Mouse (Mus musculus): ENCODE results near the gene Cacna2d3. TPM values are rescaled to one million over a fixed set of nuclear protein-coding genes. Genes with fewer than 3 reads are reported as not detected.

The Cacna2d3 gene
- total RNA-seq, 2 experiments from 2014 or later, result 1.9 to 2.1 TPM

DNA sequence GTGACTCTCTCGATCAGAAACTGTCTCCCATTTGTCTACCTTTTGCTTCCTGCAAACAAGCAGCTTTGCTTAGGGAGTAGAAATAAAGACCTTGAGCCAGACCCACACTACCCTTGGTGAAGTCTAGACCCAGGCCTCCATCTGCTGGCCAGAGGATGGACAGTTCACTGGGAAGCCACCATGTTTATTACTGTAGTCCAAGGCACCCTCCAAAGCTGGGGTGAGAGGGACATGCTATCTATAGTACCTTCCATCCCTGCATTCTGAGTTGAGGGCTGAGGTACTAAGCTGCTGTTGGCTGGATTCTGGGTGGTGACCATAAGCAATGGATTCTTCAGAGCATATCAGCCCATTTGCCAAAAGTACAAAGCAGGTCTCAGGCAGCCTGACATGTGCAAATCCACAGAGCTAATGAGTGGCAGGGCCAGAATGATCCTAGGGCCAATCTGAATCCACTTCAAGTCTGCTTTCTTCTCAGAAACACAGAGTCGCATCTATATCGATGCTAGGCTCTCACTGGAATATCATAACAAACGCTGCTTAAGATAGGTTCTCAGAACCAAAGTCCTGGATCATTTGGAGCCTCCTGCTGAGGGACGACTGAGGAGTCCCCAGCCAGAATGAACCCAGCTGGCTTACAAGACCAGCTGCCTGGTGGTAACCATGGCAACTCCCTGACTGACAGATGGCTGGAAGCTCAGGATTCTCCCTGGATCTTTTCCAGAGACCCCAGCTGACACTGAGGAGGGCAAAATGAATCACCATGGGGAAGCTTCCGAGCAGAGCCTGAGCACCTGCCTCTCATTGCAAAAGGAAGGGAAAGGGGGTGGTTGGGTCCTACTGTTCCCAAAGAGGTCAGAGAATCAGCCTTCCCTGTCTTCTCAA is 763.3 kb downstream of the Cacna2d3 start:
- peak in 1 of 2 experiments; percentile 16 for DNase-seq (ENCODE audit: low spot score in 2 of 2)

DNA sequence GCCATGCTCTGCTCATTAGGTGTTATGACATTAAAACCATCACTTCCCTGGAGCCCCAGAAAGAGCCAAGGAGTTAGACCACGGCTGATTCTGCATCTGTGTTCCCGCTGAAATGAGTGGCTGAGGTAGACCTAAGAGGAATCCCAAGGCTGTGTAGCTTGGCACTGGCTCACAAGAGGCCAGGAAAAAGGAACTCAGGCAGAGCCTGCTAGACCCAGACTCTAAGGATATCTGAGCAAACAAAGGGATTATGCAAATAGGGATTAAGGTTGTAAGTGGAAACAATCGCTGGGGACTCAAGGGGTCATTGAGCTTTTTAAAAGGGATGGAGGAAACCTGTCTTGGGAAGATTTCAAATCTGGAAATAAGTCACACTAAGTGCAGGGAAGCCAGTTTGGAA is 766.5 kb downstream of the Cacna2d3 start:
- no peak for DNase-seq (ENCODE audit: low spot score in 2 of 2)

DNA sequence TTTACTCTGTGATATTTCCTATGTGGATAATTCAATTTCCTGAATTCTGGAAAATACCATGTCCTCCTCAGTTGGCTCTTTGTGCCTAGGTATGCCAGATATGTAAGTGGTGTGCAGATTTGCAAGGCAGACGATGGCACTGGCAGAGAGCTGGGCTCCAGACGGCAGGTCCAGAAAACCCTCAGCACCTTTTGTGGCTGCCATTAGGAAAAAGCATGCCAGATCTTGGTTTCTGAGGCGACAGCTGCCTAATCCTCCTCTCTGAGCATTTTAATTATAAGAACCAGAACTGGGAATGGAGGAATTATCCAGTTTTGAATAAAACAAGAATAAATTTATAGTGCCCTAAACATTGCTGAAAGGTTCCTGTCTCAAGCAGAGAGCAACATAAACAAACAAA is 767.1 kb downstream of the Cacna2d3 start:
- no peak for DNase-seq (ENCODE audit: low spot score in 2 of 2)

DNA sequence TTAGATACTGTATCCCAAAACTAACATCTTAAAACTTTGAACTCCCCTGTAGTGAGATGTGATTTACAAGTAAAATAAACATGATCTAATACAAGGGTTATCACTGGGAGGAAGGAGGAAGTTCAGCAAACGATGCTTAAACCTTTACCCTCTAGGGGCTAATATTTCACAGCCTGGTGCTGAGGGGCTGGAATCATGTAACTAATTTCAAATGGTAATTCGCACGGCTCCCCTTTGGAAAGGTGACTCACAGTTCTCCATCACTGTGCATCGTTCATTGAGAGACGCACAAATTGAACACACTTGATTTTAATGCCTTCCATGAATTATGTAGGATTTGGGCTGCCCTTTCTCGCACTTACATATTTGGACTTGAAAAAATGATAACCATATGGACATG is 767.6 kb downstream of the Cacna2d3 start:
- no peak for DNase-seq (ENCODE audit: low spot score in 2 of 2)

DNA sequence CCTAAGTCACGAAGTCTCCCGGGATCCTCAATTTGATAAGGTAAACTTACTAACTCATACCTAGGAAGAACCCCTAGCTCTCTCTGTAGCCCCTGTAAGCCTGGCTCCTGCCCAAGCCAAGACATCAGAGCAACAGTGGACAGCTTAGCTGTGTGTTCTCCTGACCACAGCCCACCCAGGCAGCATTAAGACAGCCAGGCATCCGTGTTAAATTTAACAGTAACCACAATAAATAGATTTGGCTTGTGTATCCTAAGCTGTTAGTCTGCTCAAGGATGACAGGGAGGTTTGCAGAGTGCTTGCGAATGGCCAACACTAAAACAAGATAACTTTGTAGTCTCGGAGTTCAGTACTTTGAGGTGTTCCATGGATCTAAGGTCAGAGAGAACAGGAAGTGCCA is 768.3 kb downstream of the Cacna2d3 start:
- no peak for DNase-seq (ENCODE audit: low spot score in 2 of 2)

DNA sequence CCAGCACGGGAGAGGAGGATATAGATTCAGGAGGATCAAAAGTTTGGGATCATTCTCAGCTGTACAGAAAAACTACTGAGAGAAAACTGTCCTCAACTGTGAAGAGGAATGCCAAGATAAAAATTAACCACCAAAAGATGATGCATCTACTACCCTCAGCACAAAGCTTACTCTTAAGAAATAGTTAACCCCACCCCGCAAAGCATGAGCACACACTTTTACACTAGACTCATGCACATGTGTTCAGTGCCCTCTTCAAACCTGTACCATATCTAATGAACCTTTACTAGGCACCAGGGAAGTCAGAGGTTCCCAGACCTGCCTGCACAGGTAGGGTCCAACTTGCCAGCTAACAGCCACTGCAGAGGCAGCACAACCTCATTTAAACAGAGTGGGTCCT is 771.2 kb downstream of the Cacna2d3 start:
- DNase-seq (ENCODE audit: low spot score in 2 of 2), result no peak

DNA sequence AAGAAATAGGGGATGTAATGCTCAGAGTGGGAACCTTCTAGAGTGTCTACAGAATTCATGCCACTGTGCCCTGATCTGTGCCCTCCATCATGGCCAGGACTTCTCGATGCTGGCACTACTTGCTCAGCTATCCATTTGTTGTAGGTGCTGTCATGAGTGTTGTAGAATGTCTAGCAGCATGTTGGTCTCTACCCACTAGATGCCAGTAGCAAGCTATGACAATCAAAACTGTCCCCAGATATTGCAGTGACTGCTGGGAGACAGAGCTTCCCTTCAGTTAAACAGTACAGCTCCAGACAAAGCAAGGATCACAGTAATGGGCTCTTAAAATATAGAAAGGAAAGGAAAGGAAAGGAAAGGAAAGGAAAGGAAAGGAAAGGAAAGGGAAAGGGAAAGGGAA is 771.9 kb downstream of the Cacna2d3 start:
- DNase-seq (ENCODE audit: low spot score in 2 of 2), result no peak

DNA sequence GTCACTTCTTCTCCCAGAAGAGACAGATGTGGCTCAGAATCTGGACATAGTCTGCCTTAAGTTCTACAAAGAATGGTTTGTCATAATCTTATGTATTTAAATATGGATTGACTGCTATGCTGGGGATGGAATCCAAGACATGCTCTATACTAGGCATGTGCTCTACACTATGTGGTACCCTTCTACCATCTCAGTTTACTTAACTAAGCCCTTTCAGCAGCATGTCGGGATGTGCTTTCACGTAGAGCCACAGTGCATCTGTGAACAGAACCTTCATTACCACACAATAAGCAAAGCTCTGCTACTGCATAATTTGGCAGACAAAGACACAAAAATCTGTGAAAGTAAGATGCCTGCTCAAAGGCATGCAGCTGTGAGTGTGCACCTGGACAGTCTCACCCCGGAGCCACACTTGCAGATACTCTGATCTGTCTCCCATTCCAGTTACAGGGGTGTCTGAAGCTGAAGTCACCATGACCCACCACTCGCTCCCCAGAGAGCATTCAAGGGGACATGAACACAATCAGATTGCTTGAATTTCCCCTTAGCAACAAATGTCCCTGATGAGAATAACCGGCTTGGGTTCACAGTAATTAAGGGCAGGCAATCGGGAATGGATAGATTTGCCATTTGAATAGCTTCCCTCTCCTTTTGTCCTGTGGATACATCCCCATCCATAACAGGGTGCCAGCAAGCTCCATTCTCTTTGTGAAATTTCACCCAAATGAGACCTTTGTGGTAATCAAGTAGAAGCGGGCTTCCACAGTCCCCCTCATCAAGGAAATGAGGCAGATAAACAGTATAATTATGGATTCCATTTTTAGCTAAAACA is 773.4 kb downstream of the Cacna2d3 start:
- DNase-seq (ENCODE audit: low spot score in 2 of 2), result no peak

DNA sequence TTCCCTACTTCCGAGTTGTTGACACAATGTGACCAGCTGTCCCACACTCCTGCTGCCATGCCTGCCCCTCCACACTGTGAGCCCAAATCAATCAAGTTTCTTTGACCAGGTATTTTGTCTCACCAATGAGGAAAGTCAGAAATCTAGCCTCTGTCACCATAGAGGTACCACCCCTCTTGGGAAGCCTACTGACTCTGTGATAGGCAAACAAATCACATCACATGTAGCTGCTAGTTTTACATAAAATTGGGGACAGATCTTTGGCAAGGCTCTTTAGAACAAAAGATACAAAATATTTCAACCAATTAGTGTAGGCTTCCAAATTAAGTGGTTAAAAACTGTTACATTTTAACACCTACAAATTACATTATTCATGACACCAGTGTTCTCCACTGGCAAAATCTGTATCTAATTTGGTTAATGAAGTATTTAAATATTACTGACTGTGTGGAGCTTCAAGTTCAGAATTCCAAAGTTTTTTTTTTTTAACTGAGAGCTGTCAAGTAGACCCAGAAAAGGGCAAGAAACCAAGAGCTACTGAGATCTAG is 788.8 kb downstream of the Cacna2d3 start:
- no peak for DNase-seq (ENCODE audit: low spot score in 2 of 2)

DNA sequence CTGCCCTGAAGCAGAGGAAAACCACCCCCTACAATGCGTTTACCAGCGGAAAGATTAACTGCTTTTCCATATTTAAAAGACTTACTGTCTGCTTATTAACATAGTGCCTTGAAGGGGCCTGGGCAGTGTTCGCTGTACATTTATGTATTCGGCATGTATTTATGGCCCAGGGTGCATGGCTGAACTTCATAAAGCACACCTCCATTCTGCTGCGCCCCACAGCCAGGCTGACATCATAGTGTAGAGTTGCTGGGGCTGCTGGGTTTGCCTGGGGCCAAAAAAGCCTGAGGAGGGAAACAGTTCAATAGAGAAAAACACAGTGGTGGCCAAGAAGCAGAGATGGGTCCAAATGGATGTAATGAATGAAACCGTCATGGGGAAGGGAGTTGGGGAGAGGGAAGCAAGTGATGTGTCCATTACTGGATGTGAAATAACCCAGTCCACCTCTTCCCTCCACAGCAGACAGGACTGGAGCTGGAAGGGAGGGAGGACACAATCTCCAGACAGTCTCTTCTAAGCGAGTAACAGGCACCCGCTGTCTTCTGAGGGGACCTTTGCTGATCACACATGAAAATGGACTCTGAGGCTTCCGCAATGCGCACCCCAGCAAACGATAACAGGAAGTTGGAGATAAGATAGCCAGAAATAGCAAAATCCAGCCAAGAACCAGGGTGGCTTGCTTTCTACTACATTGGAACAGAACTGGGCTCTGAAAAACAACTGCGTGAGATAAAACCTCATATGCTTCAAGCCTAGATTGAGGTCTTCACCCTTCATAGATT is 798.3 kb downstream of the Cacna2d3 start:
- no peak for DNase-seq (ENCODE audit: low spot score in 2 of 2)

DNA sequence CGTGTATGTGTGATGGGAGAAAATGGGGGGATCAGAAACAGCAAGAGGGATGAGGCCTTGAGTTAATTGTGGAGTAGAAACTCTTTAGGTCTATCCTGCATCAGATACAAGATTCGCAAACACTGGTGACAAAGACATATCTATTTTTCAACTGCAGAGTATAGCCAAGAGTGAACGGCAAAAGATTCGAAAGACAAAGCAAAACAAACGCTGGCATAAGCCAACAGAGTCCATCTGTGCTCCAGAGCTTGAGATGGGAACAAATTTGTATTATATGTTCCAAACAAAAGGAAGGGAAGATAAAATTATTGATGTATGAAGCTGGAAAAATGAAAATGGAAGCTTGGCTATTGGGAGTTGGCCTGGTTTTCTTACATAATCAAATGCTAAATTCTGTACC is 802.8 kb downstream of the Cacna2d3 start:
- DNase-seq (ENCODE audit: low spot score in 2 of 2), result no peak

DNA sequence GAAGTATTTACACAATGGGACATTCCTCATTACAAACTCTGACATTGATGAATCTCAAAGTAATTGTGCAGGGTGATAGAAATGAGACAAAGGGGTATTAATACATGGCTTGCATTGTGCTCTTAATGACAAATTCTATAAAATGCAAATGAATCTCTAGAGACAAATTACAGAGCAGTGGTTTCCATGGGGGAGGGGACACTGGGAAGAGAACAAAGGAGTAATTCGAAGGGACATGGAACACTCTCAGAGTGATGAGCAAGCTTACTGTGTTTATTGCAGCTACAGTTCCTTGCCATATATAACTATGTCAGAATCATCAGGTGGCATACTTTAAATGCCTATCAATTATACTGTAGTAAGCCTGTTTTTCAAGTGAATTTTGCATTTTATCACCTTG is 806.7 kb downstream of the Cacna2d3 start:
- DNase-seq (ENCODE audit: low spot score in 2 of 2), result no peak

DNA sequence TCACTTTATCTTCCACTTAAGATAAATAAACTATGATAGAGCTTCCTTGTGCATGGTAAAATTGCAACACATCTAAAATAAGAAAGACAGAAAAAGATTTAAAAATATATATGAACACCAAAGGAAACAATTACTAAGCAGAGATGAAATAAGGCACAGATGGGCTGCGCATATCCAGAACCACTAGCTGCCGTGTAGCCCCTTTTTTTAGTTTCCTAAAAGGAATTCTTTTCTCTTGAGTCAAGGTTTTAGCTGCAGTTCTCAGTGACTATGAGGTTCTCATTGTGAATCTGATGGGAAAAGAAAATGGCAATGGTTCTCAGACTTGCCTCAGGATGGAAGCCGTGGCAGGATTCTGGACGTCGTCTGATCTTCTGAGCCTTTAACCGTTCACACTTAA is 814.0 kb downstream of the Cacna2d3 start:
- DNase-seq (ENCODE audit: low spot score in 2 of 2), result no peak

DNA sequence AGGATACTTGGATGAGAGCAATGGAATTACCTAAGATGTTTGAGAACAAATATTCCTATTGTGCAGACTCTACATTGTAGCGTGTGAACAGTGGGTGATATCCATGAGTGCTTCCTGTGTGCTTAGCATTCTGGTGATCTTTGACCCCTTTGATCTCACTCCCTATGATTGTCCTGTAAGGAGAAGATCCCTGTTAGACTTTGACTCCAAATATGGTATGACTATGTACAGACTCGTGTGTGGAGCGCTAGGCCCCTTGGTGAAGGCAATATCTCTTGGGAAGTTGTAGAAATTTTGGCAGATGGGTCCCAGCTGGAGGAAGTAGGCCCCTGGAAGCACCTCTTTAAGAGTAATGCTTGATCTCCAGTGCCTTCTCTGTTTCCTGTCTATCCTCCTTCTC is 829.1 kb downstream of the Cacna2d3 start:
- no peak for DNase-seq (ENCODE audit: low spot score in 2 of 2)

DNA sequence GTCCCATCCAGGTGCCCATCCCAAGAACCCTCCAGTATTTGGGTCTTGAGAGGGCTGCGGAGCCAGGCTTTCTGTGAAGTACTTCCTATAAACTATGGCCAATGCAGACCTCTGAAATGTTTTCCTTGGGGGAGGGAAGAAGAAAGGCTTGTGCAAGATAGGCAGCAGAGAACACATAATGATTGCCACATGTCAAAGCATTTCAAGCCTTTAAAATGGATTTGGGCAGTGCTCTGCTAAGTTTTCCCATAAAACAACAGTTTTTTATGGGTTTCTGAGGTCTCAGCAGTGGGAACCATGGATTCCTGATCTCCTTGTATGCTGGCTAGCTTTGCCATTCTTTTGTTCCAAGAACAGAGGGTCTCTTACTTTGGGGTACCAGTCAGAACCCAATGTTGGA is 834.3 kb downstream of the Cacna2d3 start:
- DNase-seq (ENCODE audit: low spot score in 2 of 2), result no peak

DNA sequence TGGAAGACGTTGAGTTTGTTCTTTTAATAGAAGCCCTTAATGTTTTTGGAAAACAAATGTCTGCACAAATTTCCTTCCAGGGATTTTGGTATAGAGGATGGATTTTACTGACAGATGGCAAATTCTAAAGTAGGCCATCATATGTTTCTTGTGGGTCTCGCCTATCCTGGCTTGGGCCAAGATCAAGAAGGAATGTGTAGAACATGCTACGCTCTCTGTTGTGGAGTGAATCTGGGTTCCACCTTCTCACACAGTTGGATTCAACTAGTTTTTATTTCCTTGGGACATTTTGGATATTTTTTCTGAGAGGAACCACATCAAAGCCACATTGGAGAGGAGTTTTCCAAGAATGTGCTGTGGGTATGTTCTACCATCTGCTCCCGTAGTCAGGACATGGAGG is 835.0 kb downstream of the Cacna2d3 start:
- DNase-seq (ENCODE audit: low spot score in 2 of 2), result no peak

DNA sequence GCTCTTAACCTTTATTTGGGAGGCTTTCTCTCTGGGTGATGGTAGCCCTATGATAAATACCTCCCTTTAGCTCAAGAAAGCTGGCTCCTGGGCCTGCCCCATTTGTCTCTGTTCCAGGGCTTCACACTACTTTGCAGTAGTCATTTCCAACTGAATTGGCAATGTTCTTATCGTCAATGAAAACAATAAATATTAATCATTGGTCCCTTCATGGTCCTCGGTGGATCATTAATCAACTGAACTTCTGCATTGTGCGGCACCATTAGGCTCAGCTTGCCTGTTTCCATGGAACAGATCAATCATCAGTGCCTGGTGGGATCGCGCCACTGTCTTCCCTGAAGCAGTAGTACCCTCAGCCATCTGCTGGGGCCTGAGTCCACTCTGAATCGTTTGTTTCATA is 850.7 kb downstream of the Cacna2d3 start:
- no peak for DNase-seq (ENCODE audit: low spot score in 2 of 2)

DNA sequence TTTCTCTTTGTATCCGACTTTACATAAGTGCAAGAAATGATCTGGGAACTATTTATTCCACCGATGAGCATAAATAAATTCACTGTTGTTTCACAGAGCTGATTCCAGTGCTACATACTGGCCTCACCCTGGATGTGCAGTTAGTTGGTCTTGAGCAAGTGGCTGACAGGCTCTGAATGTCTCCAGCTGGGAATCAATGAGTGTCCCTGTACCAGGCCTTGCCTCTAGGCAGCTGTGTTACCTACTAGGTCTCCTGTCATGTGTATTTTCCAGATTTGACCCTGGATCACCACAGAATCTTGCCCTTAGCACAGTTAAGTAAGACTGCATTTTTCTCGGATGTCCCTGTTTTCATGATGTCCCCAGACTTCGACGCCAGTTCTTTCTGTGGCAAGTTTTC is 851.3 kb downstream of the Cacna2d3 start:
- no peak for DNase-seq (ENCODE audit: low spot score in 2 of 2)

DNA sequence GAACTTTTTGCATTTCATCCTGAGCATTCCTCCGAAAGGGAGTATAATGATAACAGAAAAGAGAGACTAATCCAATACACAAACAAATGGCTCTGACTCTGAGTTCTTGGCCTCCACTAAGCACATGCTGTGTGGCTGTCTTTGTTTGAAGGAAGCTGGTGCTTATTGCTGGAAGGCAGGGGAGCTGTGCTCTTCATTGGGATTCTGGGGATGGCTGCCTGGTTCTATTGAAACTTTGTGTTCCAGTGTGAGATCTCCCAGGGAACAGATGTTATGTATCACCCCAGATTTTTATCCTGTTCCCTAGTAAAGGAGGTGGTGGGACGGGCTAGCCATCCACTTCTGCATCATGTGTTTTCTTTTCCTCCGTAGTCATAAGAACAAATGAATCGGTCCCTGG is 856.7 kb downstream of the Cacna2d3 start:
- no peak for DNase-seq (ENCODE audit: low spot score in 2 of 2)

DNA sequence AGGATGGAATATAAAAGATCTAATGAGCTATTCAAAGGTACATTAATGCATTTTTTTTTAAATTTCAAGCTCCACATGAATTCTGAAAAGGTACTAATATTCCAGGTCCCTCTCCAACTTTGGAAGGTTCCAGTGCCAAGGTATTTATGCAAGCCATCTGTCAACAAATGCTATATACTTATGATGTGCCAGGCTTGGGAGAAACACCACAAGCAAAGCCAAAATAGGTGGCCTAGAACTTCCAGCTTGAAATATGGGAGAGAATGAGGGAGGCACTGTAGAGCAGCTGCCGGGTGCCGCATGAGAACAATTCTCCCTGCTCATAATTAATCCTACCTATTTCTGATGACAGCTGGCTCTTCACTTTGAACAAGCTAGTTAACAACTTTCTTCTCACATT is 860.5 kb downstream of the Cacna2d3 start:
- DNase-seq (ENCODE audit: low spot score in 2 of 2), result no peak
